Mouse (Mus musculus): Measurements from ENCODE around the gene Zcchc2.

The Zcchc2 gene

DNA sequence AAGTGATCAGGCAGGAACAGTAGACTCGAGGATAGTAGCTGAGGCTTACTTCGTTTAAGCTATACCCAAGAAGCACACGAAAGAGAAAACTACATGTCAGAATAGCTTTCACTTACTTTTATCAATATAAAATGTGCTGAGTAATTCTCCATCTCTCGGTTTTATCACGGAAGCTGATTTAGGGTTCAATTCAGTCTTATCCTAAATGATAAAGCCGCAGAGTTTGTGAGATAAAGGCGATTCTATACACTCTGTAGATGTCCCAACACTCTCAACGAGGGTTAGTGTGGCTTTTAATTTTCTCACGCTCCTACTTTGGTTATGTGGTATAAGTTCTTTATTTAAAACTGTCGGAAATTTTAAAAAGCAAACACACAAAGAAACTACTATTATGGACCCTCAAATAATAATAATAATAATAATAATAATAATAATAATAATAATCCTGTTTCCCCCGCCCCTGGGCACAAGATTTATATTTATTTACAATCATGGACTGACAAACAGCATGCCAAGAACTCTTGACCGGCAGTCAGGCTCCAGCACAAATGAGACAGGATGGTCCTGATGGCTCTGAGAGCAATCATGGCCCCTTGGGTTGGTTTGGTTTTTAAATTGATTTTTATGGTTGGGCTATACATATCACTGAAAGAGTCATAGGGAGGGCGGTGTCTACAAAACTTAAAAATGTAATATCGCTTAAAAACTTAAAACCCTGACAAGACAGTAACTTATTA is 1.1 kb upstream of the Zcchc2 start:
- DNase-seq = no peak

DNA sequence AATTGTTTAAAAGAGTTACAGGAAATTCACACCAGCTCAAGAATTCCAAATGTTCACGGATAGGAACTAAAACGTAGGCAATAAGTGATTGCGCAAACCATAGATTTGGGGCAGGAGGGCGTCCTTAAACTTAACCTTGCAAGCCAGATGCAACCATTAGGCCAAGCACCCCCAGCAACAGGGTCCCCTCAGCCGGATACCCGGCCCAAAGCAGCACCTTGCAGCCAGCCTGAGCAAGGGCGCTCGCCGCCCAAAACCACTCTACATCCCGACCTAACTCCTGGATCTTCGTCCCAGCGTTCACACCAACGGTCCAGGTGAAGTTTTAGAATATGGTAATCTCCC is 594 bp upstream of the Zcchc2 start:
- no peak for DNase-seq

DNA sequence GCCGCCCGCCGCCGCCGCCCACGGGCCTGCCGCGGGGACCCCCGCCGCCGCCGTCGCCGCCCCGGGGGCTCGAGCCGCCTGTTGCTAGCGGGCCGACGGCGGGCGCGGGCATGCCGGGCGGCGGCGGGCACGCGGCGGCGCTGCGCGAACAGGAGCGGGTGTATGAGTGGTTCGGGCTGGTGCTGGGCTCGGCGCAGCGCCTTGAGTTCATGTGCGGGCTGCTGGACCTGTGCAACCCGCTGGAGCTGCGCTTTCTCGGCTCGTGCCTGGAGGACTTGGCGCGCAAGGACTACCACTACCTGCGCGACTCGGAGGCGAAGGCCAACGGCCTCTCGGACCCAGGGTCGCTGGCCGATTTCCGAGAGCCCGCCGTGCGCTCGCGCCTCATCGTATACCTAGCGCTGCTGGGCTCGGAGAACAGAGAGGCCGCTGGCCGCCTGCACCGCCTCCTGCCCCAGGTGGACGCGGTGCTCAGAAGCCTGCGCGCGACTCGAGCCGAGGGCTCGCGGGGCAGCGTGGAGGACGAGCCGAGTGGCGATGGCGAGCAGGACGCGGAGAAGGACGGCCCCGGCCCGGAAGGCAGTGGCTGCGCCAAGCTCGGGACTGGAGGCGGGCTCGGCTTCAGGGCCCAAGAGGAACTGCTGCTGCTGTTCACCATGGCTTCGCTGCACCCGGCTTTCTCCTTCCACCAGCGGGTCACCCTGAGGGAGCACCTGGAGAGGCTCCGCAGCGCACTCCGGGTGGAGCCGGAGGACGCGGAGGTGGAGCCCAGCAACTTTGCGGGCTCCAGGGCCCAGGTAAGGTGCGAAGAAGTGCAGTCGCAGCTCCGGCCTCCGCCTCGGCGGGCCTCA is 930 bp downstream of the Zcchc2 start:
- DNase-seq = peak; percentile 72

DNA sequence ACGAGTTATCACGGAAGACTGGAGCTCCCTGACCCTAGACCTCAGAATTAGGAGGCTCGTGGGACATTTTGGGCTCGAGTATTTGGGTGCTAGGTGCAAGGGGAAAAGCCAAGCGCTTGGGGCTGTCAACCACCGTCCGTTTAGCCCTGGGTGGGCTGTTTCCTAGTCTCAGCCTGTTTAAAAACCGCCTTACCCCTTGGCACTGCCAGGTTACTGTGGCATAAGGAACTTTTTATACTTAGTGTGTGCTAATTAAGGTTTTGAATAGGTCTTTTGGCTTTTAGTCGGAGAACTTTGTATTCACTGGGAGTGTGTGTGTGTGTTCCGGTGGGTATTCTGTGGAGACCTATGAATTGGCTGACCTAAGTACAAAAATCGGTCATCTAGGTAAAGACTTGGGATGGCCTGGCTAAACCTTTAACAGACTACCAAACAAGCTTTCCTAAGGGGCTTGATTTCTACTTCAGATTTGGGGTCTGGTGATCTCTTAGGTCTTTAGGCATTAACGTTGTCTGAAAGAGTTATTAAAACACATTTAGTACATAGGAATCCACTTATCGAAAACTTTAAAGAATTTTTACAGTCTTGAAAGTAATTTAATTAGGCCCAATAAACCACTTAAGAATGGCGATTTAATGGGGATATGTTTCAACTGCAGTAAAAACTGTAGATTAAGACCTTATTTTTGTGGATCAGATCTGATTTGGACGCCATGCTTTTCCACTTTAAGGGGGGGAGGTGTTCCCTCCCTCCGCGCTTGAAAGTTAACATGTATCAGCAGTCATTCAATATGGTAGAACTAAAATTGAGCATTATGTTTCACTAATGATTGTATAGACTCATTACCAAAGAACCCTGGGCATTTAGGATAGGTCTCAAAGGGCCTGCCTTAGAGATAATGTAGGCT is 2.0 kb downstream of the Zcchc2 start:
- DNase-seq = no peak

DNA sequence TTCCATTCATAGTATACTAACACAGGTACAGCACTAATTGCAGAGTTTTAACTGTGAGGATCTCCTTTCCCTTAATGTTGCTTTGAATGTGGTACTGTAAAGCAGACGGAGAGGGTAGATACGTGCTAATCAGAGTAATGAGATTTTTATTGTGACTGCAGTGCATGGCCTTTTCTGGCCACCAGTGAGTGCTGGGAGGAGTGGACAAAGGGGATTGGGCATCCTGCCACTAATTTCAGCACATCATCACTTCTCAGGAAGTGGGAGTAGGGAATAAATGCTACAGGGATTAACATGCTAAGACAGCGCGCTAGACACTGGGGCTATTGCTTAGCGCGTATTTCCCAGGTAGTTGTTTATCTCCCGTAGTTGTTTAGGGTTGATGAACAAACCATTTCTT is 3.0 kb downstream of the Zcchc2 start:
- DNase-seq = no peak

DNA sequence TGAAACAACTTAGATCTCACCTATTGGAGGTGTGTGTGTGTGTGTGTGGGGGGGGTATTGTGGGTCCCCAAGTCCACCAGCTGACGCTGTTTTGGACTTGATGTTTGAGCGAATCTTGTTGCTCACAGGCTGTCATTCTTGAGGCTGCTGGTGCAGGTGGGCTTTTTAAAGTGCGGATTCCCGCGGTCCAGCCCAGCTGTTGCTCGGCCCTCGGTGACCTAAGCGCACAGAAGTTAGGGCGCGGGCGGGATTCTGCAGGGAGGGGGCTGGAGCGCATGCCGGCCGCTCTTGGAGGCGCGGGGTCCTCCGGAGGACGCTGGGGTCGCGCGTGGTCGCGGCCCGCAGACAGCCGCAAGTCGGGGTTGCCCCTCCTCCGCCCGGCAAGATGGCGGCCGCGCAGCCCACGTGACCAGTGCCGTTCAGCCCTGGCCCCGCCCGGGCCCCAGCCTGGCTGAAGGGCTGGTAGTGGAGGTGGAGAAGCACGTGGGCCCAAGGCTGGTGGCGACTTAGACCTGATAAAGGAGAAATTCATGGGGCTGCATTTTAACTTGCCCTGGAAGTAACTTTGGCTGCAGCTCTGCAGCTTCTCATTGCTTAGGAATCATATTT is 3.5 kb downstream of the Zcchc2 start:
- peak; percentile 90 for DNase-seq

DNA sequence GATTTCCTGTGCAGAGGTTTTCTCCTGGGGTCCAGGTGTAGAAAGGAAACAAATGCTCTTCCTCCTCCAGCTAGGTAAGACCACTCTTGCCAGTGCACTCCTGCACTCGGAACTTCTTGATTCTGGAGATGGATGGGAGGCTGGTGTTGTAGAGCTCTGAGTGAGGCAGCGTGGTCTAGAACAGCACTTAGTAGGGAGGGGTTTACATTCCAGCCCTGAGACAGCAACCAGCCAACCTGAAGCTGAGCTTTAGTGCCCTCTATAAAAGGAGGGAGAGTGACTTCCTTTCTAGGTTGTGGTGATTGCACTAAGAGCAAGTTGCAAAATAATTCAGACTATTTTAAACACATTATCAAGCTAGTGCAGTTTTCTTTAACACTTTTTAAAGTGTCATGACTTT is 5.8 kb downstream of the Zcchc2 start:
- DNase-seq = no peak

DNA sequence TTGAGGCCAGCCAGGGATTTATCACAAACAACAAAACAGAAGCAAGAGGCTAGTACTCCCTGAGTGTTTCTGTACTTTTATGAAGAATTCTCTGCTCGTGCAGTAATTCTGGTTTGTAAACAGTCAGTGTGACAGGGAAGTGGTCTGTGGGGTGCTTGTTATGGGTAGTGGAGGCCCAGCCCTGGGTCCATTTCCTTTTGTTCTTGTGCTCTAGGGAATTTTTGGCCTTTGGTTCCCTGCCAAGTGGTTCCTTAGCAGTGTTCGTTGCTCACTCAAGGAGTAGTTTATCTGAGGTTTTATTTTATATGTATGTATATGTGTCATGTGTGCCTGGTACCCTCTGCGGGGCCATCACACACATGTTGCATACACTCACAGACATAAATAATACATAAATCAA is 7.1 kb downstream of the Zcchc2 start:
- no peak for DNase-seq

DNA sequence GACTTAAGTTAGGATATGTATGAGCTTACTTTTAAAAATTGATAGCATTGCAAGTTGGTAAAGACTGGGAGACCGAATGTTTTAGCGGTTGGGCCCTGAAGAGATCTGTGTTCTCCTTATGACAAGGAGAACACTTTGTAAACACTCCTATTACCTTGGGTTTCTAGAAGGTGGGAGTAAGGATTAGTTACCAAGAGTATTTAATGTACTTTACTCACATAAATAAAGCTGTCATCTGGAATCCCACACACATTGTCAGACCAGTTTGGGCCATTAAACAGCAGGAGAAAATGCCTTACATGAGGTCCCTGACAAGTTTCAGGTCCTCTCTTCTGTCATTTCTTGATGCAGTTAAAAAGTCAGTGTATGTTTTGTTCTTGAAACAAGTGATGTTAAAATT is 9.6 kb downstream of the Zcchc2 start:
- DNase-seq = no peak

DNA sequence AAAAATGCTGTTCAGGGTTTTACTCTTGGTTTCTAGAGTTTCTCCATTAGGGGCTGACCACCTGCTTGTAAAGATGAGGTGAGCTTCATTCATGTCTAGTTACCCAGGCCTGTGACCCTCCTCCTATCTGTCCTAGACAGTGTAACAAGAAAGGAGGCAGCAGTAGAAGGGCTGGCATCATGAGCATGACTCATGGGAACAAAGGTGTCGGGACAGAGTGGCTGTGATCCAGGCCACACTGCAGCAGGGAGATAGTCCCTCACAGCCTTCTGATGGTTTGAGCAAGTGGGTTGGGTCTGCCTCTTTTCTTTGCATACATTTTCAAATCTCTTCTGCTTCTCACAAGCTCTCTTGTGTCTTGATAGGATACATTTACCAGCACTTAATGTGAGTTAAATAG is 17.4 kb downstream of the Zcchc2 start:
- no peak for DNase-seq

DNA sequence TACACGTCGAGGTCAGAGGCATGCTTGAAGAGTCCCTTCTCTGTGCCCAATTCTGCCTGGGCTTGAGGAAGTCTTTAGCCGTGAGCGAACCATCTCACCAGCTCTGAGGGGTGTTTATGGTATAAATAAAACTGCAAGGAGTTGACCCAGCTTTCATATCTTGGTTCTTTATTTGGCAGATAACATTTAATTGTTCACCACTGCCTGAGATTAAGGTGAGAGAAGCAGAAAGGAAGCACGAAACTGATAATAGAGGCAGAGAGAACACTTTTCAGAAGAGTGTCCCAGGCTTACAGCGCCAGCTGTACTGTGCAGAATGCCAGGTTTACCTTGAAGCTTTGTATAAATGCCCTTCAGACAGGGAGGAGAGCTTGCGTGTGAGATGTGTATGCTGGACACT is 20.9 kb downstream of the Zcchc2 start:
- no peak for DNase-seq

DNA sequence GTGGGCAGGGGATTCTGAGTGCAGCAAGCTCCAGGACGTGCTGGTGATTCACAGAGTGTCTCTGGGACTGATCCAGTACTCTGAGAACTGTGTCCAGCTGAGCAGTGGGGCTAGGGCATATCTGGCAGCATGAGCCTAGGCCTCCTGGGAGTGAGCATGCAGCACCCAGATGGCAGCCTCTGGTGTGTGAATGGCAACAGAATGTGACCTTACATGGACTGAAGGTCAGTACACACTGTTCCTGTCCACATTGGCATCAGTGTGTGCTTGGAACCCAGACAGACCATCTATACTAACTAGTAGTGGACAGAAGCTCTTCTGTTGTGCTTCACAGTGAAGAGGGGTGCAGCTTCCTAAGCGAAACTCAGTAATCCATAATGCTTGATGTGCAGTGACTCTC is 23.6 kb downstream of the Zcchc2 start:
- no peak for DNase-seq

DNA sequence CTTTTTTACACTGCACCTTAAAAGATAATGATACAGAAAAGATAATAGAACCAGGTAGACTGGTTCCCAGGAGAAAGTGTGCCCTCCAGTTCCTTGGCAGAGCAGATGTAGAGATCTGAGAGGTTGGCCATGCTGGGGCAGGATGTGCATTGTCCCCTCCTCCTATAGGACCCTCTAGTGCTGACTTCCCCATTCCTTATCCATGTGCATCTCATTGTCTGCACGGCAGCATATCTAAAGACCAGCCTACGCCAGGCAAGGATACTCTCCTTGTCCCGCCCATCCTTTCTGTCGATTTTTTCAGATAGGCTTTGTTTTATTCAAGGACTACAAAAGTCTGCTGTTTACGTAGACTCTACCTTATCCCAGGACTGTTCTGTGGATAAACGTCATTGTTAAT is 26.1 kb downstream of the Zcchc2 start:
- DNase-seq = no peak

DNA sequence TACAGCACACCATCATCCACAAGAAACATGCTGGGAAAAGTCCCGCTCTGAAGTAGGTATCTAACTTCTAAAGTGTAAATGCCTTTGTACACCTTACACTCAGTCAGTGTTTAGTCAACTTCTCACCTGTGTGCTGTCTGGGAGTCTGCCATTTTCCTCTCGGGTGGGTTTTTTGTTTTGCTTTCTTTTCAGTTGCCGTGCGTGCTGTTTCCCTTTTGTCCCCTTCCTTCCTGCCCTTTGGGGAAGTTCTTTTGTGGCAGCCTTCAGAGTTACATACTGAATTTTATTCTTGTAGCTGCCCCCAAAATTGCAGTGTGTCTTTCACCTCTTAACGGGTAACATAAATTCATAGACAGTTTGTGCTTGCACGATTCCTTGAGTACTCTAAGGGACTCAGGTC is 29.6 kb downstream of the Zcchc2 start:
- DNase-seq = no peak

DNA sequence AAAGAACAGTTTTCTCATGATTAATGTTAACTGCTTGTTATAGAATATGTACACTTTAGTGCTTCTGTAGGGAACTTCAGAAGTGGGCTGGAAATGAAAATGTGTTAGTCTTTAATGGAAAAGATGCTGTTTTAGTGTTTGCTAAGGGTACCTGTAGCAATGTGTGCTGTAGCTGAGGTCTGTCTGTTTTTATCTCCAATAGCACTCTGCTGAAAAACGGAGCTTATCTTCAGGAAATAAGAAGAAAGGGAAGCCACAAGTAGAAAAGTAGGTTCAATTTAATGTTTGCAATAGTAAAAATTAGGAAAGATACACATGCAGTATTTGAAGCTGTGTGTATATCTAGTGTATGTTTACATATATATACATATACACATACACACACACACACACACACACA is 32.8 kb downstream of the Zcchc2 start:
- DNase-seq = no peak

DNA sequence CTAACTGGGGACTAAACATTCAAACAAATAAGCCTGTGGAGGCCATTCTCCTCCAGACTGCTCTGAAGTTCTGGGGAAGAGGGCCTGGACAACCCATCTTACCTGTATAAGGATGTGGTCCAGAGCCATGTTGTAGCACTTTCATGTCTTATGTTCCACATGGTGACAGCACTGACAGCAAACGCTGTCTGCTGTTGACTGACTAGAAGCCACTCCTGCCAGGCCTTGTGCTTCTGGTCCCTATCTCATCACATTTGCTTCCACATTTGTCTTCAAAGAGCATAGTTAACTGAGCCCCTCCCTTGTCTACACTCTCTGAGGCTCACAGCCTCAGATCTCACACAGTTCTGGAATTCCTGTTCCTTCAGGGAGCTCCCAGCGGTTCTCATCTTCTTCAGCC is 34.0 kb downstream of the Zcchc2 start:
- no peak for DNase-seq

DNA sequence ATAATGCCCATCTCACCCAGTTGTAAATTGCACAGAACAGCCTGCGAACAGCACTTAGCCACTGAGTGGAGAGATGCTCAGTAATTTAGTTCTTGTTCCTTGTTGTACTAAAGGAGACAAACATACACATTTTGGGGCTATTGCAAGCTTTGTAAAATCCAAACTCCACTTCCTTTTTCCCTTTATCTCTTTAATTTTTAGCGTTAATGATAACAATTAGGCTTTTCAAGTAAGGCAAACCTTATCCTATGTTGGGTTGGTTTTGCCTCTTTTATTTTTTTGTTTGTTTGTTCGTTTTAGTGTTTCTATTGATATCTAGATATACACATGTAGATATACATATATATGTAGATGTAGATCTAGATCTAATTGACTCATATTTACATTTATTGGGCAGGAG is 34.6 kb downstream of the Zcchc2 start:
- DNase-seq = no peak

DNA sequence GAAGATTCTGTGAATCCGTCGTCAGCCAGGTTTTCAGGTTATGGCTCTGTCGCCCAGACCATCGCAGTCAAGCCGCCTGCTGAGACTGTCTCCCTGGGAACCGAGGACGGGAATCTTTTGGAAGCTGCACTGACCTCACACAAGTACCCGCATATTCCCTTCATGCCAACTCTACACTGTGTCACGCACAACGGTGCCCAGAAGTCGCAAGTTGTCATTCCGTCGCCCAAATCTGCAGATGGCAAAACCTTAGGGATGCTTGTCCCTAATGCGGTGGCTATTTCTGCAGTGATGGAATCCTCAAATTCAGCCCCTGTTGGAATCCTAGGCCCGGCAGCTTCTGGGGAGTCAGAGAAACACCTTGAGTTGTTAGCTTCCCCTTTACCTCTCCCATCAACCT is 39.6 kb downstream of the Zcchc2 start:
- no peak for DNase-seq

DNA sequence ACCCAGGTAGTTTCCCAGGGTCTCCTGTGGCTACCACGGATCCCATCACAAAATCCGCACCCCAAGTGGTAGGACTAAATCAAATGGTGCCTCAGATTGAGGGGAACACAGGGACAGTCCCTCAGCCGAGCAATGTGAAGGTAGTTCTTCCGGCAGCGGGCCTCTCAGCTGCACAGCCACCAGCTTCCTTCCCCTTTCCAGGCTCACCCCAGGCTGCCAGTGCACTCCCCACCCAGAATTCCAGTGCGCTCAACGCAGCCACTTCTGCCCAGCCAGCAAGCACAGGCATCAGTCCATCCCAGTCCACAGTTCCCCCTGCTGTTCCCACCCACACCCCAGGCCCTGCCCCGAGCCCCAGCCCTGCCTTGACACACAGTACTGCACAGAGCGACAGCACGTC is 40.1 kb downstream of the Zcchc2 start:
- DNase-seq = no peak

DNA sequence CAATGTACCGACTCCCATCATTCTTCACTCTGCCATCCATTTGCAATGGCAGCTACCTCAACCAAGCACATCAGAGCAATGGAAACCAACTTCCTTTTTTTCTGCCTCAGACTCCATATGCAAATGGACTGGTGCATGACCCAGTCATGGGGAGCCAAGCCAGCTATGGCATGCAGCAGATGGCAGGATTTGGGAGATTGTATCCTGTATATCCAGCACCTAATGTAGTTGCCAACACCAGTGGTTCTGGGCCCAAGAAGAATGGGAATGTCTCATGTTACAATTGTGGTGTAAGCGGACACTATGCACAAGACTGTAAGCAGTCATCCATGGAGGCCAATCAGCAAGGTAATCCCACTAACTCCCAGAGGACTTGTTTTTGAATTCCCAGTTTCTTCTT is 40.7 kb downstream of the Zcchc2 start:
- DNase-seq = no peak

DNA sequence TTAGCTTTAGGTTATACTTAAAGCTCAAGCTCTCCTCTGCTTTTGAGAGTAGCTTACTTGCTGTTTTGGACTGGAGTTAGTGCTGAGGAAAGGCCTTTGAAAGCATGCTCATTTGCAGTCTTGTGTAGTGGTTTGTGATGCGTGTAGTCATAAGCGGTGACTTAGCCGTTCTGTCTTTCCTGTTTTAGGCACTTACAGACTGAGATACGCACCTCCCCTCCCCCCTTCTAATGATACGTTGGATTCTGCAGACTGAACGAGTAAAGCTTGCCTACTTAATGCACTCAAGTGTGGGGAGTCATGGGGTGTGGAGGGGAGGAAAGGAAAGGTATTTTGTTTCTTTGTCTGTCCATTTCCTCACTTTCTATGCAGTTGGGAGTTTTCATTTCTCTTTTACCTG is 41.7 kb downstream of the Zcchc2 start:
- DNase-seq = no peak

DNA sequence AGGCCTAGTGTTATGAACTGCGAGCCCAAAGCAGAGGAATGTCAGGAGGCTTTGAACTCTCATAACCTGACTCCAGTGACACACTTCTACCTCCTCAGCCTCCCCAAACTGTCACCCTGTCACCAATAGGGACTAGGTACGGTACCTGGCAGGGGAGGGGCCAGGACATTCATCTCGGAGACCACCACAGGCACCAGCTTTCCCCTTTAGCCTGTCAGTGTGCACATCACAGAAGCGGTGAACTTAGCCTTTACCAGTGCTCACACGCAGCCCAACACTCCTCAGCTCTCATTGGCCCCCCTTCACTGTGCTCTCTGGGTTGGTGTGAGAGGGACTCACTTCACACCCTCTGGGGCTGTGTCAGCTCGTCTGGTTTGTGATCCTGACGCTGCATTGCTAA is 44.6 kb downstream of the Zcchc2 start:
- DNase-seq = no peak
